Mouse (Mus musculus) telencephalon, adult 2 months (tissue): ENCODE results near the gene A630095N17Rik.
A peak's percentile ranks its signal among the peaks of the same experiment; 100 is the strongest.
"Not testable (repeated sequence)": the region's sequence is repeated elsewhere in the genome, so short reads cannot be mapped to it uniquely, and the experiment has no call there.

ENCODE experiments used
- DNase-seq: peaks from one replicate; pipeline ENCODE4 v3.0.0-alpha.2; 2011; ENCODE audit warnings: low read depth, low spot score

The A630095N17Rik gene

DNA sequence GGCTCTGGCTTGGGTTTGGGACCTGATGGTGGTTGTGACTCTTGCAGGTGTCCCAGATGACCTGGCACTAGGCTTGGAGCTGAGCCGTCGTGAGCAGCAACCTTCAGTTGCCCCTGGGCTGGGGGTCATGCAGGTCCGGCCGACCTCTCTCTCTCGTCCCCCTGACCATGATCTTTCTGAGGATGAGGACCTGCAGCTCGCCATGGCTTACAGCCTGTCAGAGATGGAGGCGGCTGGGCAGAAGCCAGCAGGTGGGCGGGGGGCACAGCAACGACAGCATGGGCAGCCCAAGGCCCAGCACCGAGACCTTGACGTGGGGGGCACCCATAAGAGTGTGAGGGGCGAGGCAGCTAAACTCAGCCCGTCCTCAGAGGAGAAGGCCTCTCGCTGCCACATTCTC, 11.5 kb upstream of the A630095N17Rik start:
- no peak for DNase-seq

DNA sequence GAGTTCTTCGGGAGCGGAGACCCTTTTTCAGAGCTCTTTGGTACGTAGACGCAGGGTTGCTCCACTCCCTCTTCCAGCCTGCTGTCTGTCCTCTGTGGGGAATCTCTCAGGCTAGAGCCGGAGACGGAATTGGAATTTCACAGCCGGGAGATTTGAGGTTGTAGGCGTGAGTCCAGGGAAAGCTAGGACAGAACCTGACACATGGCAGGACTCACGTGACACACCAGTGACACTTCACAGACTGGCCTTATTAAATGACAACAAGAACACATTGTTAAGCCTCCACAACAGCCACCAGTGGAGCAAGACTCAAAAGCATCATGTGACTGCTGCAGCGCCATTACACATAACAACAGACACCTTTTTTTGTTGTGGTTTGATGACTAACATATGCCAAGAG, 7.7 kb upstream of the A630095N17Rik start:
- DNase-seq, result no peak

DNA sequence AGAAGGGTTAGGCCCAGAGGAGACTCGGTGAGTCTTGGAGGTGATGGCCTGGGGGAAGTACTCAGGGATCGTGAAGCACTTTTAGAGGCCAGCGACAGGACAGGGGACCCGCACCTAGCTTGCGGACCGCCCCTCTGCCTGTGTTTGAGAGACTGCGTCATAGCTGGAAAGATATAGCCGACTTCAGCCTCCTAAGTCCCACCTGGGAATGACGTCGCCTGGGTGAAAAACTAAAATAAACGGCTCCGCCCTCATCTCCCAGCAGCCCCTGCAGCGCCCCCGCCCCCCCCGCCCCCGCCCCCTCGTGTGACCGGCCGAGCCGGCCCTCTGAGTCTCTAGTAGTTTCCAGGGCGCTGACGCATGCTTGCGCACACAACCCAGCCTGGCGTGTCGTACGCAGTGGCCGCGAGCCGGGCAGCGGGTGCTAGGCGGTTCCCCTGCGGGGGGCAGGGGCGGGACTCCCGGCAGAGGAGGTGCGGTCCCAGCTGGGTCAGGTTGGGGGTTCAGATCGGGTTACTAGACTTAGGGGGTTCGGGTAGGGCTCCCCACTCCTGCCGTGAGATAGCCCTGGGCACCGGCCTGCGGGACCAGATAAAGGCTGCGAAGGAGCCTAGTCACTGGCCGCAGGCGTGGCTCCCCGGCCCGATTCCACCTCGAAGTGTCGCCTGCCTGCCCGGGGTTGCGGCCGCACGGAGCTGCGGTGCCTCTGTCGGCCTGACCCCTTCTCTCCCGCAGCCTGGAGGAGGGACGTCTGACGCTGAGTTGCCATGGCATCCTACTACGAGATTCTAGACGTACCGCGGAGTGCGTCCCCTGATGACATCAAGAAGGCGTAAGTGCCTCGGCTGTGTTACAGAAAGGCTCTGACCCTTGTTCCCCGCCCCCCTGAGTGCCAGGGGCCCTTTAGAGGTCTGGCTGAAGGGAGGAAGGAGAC, 4.5 kb upstream of the A630095N17Rik start, which contains the start of gene Dnajb2:
Gene Dnajb2 (plus strand): TSS at position 290 of the 934 bp plus-strand sequence.
- no peak for DNase-seq

DNA sequence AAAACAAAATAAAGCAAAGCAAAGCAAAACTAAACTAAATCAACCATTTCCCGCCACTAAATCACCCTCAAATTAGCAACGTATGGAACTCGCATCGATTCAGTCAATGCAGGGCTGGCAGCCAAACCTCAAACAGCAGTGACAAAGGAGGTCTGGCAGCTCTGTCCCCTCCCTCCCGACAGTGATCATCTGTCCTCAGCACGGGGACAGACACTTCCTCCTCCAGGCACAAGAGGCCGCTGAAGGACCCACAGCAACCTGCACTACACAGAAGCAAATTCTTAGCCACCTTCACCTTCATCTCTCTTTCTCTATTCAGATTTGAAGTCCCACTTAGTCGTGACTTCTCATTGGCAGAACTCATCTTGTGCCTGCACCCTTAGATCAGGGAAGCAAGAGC, 2.7 kb upstream of the A630095N17Rik start:
- no peak for DNase-seq

DNA sequence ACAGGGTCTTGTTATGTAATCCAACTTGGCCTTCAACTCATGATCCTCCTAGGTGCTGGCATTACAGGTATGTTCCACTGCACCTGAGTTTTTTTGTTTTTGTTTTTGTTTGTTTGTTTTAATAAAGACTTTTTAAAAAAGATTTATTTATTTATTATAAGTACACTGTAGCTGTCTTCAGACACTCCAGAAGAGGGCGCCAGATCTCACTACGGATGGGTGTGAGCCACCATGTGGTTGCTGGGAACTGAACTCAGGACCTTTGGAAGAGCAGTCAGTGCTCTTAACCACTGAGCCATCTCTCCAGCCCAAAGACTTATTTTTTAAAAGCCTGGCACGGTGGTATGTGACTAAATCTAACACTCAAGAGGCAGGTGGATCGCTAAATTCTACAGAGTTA, 587 bp upstream of the A630095N17Rik start:
- DNase-seq, result not testable (repeated sequence)

DNA sequence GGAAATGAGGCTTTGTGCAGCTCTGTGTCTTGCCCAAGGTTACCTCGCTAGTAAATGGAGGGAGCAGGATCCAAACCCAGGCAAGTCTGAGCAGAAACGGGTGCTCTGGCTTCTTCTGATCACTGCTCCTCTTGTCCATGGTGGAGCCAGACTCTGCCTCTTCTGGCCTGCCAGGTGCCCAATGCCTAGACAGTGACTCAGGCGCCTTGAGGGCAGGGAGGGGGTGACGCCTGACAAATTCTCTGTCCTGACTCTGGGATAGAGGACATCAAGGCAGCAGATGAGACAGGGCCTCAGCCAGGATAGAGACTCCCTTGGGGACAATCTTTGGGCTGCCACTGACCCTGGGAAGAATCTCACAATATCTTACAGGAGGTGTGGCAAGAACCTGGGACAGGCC, 678 bp downstream of the A630095N17Rik start:
- DNase-seq, result no peak

DNA sequence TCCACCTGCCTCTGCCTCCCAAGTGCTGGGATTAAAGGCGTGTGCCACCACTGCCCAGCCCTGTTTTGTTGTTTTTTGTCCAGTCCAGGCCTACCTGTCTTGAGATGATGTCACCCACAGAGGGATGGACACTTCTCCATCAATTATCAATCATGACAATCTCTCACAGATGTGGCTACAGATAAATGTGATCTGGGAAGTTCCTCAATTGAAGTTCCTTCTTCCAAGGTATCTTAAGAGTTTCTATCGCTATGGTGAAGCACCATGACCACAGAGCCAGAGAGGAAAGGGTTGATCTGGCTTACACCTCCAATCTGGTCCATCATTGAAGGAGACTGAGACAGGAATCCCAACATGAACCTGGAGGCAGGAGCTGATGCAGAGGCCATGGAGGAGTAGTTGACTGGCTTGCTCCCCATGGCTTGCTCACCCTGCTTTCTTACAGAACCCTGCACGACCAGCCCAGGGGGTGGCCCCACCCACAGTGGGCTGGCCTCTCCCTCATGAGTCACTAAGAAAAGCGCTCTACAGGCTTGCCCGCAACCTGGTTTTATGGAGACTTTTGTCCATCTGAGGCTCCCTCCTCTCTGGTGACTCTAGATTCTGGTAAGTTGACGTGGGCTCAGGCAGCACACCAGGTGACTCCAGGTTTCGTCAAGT, 1.4 kb downstream of the A630095N17Rik start:
- no peak for DNase-seq

DNA sequence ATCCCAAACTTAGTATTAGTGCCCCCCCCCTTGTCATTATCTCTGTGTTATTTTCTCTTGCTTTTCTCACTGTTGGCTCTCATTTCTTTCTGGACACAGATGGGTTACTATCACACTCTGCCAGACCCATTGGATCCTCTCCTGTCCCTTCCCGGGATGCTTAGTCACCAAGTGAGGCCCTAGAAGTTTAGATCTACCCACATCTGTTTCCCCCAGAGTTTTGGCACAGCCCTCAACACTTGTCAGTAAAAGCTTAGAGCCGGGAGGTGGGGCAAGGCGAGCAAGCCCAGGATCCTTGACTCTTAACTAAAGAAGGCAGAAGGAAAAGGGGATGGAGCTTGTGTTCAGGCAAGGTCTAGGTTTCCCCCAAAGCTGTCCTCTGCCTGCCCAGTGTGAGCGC, 2.7 kb downstream of the A630095N17Rik start:
- DNase-seq, result no peak

DNA sequence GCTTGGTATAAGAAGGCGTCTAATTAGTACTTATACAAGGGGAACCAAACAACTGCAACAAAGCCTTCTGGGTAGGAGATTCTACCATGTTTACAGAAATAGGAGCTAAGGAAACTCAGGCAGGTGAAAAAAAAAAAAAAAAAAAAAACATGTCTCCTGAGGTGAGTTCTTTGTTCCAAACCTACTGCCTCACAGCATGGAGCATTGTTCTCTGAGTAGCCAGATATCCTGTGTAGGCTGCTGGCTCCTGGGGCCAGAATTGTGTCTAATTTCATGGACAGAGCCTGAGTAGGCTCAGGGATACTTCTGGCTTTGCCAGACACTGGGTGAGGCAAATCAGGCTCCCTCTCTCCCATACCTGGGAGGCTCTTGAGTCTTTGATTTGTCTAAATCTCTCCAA, 4.2 kb downstream of the A630095N17Rik start:
- no peak for DNase-seq

DNA sequence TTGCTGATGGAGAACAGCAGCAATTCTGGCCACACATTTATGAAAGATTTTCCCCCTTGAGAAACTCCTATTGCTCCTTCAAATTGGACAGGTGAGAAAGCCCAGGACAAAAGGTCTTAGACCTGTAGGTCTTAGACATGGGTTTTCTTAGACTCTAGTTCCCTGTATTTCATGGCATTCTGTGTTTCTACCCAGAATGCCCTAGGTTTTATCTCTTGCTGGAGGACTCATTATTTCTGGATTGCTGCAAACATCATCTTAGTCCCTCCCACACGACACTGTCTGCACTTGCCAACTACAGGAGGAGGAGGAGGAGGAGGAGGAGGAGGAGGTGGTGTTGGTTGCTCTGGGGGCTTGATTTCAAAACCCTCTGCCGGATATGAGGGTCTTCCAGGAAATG, 5.8 kb downstream of the A630095N17Rik start:
- DNase-seq, result no peak

DNA sequence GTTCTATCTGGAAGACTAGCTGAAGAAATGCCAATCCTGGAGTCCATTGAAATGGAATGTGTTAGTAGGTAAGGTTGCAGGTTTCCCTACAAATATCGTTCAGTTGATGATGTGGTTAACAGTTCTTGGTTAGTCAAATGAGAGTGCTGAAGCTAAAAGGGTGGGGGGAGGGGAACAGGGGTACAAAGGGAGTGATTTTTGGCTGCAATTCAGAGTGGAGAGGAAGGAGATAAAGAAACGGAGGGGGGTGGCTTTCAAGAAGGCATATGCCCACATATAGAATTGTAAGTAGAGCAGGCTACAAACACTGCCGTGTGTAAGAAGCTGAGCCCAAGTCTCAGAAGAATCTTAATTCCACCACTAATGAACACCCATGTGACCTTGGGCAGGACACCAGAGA, 6.4 kb downstream of the A630095N17Rik start:
- DNase-seq, result no peak

DNA sequence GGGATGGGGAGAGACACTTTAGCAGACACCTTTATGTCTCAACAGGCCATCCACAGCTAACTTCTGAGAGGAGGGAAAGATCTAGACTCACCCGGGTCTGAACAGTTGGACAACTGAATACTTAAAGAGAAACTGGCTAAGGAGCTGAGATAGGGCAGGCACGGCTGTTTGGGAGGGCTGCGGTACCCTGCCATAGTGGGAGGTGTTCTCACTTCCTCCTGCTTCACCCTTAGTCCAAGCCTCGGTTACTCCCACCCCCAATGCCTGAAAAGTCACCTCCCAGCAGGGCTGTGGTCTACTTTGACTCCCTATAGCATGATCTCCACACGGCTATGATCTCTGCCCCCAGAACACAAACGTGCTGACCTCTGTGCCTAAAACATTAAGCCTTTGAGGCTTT, 8.4 kb downstream of the A630095N17Rik start:
- DNase-seq, result no peak

DNA sequence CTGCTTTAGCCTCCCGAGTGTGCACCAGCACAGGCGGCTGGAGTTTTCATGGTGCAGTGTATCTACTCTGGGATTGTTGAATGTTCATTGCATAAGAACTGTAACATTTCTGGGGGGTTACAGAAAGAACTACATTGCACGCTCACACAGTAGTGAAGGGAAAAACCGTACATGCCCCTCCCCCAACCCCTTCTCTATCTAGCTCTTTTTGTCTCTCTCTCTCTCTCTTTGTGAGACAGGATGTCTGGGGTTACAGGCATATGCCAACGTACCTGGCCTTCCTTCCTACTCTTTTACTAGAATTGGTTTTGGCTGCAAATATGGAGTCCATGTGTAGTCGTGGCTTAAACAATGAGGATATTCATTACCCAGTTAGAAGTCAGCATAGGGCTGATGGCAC, 9.0 kb downstream of the A630095N17Rik start:
- DNase-seq, result no peak

DNA sequence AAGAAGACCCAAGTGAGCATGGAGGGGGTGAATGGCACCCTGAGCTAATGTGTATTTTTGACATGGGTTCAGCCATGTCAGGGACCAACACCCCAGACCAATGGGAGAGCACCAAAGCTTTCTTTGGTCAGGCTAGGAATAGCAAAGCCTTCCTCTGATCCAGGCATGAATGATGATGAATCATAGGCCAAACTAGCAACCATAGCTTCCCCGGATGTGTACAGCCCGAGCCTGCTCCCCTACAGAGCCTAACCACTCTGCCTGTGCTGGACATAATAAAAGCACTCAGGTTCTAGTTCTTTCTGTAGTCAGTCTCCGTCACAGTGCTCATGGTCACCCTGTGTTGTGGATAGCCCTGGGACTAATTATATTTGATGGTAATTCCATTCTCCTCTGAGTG, 10.4 kb downstream of the A630095N17Rik start:
- no peak for DNase-seq

DNA sequence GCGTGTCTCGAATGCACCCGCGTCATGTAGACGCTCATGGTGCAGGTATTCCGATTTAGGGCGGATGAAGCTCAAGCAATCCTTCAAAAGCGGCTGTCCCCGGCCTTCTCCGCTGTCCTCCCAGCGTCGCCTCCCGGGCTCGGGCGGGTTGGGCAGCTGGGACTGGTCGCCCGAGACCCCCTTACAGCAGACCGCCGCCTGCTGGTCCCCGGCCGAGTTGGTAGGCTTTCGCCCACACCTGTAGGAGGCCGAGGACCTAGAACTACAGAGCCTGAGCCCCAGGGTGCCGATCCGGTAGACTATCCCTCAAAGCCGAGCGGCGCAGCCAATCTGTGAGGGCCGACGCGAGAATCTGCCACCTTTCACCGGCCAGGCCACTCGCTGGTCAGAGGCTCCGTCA, 12.4 kb downstream of the A630095N17Rik start, which contains the start of gene Tuba4a:
Gene Tuba4a (minus strand): TSS at position 335 of the 400 bp plus-strand sequence.
- no peak for DNase-seq

DNA sequence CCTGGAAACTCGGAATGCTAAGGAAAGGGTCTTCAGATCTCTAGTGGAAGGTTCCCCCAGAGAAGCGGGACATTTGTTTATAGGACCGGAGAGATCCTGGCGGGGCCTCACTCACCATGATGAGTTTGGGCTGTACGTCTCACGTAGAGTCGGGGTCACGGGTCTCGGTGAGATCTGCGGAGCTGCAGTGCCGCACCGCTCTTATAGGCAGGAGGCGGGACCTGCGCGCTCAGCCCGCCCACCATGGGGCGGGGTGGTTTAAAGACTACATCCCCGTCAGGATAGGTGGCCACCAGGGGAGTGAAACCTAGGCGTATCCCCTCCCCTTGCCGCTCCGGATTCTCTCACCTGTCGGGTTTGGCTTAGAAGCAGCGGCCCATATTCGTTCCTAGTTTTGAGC, 12.8 kb downstream of the A630095N17Rik start:
- peak; percentile 86 for DNase-seq

DNA sequence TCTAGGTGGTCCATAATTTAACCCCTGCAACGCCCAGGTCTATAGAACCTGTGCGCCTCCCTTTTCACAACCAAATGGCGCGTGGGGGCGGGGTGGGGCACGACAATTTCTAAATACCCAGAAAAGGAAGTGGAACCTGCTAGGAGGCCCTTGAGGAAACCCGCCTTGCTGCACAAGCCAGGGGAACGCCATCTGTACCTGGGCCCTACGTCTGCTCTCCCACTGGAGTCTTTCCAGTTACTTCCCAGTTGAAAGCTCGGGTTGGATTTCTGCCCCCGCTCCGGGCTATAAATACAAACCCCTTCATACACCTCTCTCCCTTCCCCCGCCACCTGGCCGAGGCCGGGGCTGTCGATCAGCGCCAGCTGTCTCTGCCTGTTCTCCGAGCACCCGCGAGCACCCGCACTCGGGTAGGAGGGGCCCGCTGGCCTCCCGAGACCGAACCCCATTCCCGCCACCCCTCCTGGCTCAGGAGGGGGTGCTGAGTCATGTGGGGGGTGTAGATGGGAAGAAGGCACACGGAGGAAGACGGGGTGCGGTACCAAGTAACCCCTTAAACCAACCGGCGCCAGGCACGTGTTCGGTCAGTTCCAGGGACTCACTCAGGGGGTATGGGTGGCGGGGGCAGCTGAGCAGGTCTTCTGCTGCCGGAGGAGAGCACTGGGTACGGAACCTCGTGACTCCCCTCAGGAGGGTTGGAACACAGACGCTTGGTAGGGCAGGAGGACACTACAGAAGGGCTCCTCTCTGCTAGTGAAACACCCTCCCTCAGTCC, 13.5 kb downstream of the A630095N17Rik start:
- peak; percentile 74 for DNase-seq

DNA sequence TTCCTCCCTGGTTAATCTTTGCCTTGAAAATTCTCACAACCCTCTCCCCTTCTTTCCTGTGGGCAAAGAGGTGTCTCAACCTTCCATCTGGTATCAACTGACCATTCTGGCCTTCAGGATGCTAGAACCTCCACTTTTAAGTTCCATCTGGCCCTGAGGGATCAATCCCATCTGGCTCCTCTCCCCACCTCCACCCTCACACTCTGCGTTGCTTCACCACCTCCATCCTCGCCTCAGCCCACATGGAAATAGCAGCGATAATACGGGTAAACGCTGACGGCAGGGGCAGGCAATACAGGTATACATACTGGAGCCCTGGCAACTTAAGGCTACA, 14.0 kb downstream of the A630095N17Rik start:
- no peak for DNase-seq

DNA sequence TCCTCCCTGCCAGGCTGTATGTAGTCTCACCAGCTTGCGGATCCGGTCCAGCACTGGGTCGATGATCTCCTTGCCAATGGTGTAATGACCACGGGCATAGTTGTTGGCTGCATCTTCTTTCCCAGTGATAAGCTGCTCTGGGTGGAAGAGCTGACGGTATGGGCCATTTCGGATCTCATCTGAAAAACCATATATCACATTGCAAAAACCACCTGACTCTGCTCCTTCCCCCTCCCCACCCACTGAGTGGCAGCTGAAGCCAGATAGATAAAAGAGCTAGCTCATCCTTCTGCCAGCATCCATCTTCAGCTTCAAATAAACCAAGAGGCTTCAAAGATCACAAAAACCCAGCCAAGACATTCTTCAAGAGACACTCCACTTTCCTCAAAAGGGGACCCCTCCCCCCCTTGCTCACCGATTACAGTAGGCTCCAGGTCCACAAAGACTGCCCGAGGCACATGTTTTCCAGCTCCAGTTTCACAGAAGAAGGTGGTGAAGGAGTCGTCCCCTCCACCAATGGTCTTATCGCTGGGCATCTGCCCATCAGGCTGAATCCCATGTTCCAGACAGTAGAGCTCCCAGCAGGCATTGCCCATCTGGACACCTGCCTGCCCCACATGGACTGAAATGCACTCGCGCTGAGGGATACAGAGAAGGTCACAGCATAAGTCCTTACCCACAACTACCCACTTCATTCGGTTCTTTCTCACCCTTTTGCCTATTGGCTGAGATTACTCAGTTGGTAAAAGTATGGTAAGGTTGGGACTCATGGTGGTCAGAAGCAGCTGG, 14.9 kb downstream of the A630095N17Rik start:
- DNase-seq, result no peak

DNA sequence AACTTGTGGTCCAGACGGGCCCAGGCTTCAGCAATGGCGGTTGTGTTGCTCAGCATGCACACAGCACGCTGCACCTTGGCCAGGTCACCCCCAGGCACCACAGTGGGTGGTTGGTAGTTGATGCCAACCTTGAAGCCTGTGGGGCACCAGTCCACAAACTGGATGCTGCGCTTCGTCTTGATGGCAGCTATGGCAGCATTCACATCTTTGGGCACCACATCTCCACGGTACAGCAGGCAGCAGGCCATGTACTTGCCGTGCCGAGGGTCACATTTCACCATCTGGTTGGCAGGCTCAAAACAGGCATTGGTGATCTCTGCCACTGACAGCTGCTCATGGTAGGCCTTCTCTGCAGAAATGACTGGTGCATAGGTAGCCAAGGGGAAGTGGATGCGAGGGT, 16.1 kb downstream of the A630095N17Rik start:
- DNase-seq, result no peak

DNA sequence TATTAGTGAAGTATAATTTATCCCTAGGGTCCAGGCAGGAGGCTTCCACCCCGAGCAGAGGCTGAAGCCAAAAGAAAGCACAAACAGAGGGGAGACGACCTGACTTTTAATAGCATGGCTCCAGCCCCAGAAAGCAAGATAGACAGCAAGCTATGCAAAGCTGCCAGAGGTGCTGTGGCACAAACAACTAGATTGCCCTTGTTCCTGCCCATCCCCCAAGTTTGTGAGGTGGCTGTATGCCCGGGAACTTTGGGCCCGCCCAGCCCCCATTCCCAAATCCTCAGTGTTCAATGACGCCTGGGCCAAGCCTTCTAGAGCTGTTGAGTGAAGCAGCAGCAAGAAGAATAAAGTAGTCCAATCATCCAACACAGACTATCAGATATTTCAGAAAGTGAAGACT, 17.0 kb downstream of the A630095N17Rik start:
- DNase-seq, result no peak
